Mouse (Mus musculus) ES-Bruce4 (cell line): ENCODE data around the gene C4b. TPM values are rescaled to one million over a fixed set of nuclear protein-coding genes. Genes with fewer than 3 reads are reported as not detected.

ENCODE experiments used
- H3K27ac ChIP-seq: 2 replicates; pipeline ENCODE4 v1.5.1; 2012; ENCODE audit warnings: low read length, inconsistent platforms; ENCODE audit not compliant: insufficient read depth
- H3K27me3 ChIP-seq: 2 replicates; pipeline ENCODE4 v1.6.1; 2012; ENCODE audit warnings: mild to moderate bottlenecking, low read length, inconsistent platforms; ENCODE audit not compliant: control insufficient read depth, poor library complexity, insufficient read depth, severe bottlenecking
- H3K36me3 ChIP-seq: 2 replicates; pipeline ENCODE4 v1.6.1; 2012; ENCODE audit warnings: inconsistent platforms, mild to moderate bottlenecking, low read length, moderate library complexity; ENCODE audit not compliant: control insufficient read depth, poor library complexity, insufficient read depth, severe bottlenecking
- H3K4me1 ChIP-seq: one replicate; pipeline ENCODE4 v1.8.1; 2011; ENCODE audit warnings: low read length; ENCODE audit not compliant: control insufficient read depth, insufficient read depth
- H3K4me3 ChIP-seq: 2 replicates; pipeline ENCODE4 v1.5.1; 2011; ENCODE audit warnings: low read depth, mild to moderate bottlenecking, low read length
- H3K9ac ChIP-seq: 2 replicates; pipeline ENCODE4 v1.6.1; 2012; ENCODE audit warnings: low read depth, mild to moderate bottlenecking, inconsistent platforms; ENCODE audit not compliant: poor library complexity, severe bottlenecking
- H3K9me3 ChIP-seq: replicated peaks from 2 replicates; pipeline ENCODE4 v1.6.1; 2012; ENCODE audit warnings: mild to moderate bottlenecking, low read length, inconsistent platforms; ENCODE audit not compliant: control insufficient read depth, poor library complexity, insufficient read depth, severe bottlenecking
- CTCF ChIP-seq: IDR thresholded peaks from one replicate; pipeline ENCODE4 v1.8.1; 2011; ENCODE audit warnings: low read depth, low read length
- EP300 ChIP-seq: IDR thresholded peaks from 2 replicates; pipeline ENCODE4 v1.6.1; 2011; ENCODE audit warnings: low read depth, low read length; ENCODE audit not compliant: insufficient read depth
- POLR2A ChIP-seq: IDR thresholded peaks from one replicate; pipeline ENCODE4 v1.8.1; 2011; ENCODE audit warnings: low read length; ENCODE audit not compliant: insufficient read depth
- polyA plus RNA-seq: library from polyadenylated mRNA; stranded (reverse); fragments of >200 nt; gene quantifications from 2 replicates; pipeline ENCODE4 v1.2.4, GENCODE M21; 2011; ENCODE audit warnings: low read depth; ENCODE audit not compliant: missing spikeins, insufficient read depth, insufficient read length

Gene C4b
- polyA plus RNA-seq, 1 experiment = 0.12 TPM

DNA sequence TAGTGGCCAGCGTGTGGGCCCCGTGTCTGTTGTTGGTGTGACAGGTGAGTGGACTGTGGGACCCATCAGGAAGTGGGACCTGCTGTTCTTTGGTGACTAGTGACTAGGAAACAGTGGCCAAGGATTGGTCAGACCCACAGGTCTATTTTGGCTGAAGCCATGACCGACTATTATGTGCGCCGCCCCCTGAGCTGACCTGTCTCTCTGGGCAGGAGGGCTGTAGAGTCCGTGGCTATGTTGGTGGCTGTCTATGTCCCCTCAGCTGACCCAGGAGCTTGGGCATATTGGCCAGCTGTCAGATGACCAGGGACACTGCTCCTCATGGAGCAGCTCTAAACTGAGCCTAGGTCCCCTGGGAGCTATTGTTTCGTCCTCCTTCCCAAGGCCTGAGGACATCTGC lies 54.8 kb downstream of the C4b start:
- H3K4me1 ChIP-seq = no peaks in the 10 kb centered on the region
- TF ChIP-seq EP300 = no peak
- TF ChIP-seq POLR2A = no peak
- TF ChIP-seq CTCF = no peak
- H3K4me3 ChIP-seq = no peak overlapping the region
- H3K27me3 ChIP-seq = no peaks in the 10 kb centered on the region
- no peak overlapping the region for H3K9ac ChIP-seq
- H3K27ac ChIP-seq = no peak overlapping the region
- no peaks in the 10 kb centered on the region for H3K36me3 ChIP-seq
- H3K9me3 ChIP-seq = no peaks in the 10 kb centered on the region

DNA sequence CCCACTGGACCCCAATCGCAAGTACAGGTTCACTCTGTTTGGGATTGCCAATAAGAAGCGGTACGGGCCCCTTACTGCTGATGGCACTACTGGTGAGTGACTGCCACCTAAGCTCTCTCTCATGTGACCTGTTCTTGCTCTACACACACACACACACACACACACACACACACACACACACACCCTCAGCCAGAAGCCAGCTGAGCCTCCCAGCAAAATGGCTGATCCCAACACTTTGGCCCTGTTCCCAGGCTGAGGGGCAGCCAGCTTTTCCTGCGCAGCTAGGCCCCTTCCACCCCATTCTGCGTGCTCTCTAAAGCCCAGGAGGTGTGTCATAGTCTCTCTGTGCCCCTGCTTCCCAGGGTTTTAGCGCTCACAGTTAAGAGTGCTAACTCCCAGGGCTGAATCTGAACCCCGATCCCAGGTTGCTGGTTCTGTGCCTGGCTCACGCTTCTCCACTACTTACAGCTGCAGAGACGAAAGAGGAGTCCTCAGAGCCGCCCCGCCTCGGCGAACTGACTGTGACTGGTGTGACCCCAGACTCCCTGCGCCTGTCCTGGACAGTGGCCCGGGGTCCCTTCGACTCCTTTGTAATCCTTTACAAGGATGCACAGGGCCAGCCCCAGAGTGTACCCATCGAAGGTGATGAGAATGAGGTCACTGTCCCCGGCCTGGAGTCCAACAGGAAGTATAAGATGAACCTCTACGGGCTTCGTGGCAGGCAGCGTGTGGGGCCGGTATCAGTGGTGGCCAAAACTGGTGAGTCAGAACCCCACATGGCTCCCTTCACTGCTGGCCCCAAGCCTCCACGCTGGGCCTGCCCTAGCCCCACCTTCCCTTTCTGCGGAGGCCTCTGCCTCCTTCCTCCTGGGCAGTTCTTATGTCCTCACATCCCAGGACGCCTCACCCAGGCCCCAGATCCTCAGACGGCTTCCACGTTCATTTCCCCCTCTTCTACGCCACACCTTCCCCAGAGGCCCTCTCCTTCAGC lies 58.3 kb downstream of the C4b start:
- H3K4me1 ChIP-seq = no peaks in the 10 kb centered on the region
- no peaks in the 10 kb centered on the region for H3K27me3 ChIP-seq
- H3K36me3 ChIP-seq = no peaks in the 10 kb centered on the region
- no peaks in the 10 kb centered on the region for H3K9me3 ChIP-seq
- H3K9ac ChIP-seq = 0 out of 2 replicates have a peak overlapping the region, but pooled peaks have one; percentile 9
- TF ChIP-seq CTCF = no peak
- no peak for TF ChIP-seq EP300
- H3K4me3 ChIP-seq = peak overlapping the region; percentile 18
- H3K27ac ChIP-seq = no peak overlapping the region

DNA sequence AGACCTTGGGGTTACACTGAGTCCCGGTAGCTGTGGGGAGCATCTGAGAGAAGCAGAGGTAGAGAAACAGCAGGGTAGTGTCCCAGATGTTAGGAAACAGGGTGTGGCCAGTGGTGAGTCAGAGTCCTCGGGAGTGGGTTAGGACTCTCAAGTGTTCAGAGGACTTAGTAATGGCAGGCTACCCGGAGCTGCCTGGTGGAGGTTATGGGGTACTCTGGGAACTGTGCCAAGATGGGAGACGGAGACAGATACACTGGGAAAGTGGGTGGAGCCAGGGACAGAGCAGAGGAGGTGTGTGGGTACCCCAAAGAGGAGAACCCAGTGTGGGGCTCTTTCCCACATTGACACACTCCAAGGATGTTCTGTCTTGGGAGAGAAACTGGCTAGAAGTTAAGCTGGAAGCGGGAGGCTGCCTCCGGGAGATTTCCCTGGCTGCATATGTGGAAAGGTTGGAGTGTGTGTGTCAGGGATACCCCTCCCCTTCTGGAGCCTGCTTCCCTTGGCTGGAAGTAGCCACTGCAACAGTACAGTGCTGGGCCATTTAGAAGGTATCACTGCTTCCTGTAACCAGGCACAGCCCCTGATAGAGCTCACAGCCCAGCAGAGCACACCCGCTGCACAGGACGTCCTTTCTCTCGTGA lies 59.3 kb downstream of the C4b start:
- no peaks in the 10 kb centered on the region for H3K9me3 ChIP-seq
- TF ChIP-seq CTCF (no peak), POLR2A (no peak)
- no peak overlapping the region for H3K4me3 ChIP-seq

DNA sequence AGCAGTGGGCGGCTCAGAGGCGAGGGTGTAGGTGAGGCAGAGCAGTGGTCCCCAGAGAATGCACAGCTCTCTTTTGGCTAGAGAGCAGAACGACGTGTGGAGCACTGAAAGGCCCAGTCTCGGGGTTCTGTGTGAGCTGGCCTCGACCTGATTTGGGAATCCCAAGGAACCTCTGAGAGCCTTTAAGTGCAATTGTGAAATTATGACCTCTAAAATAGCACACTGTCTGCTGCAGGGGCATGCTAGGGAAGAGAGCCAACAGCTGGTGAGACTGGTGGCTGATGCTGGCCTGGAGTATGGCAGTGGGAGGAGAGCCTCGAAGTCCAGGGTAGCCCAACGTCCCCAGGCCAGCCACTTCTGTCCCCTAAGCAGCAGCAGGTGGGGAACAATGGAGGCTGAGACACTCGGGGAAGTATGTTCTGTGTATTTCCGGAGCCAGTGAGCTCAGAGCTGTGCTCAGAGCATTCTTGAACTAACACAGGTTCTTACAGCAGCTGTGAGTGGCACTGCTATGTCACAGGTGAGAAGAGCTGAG lies 59.9 kb downstream of the C4b start:
- Histone ChIP-seq H3K9ac (no peak overlapping the region), H3K27me3 (no peaks in the 10 kb centered on the region), H3K9me3 (no peaks in the 10 kb centered on the region), H3K4me1 (no peaks in the 10 kb centered on the region), H3K27ac (no peak overlapping the region), H3K4me3 (no peak overlapping the region), H3K36me3 (no peaks in the 10 kb centered on the region)
- no peak for TF ChIP-seq CTCF
- no peak for TF ChIP-seq EP300
- no peak for TF ChIP-seq POLR2A

More for the DNA sequence above, 59.3 kb downstream of the C4b start:
- Histone ChIP-seq H3K36me3 (no peaks in the 10 kb centered on the region), H3K9ac (no peak overlapping the region), H3K4me1 (no peaks in the 10 kb centered on the region), H3K27me3 (no peaks in the 10 kb centered on the region), H3K27ac (no peak overlapping the region)

DNA sequence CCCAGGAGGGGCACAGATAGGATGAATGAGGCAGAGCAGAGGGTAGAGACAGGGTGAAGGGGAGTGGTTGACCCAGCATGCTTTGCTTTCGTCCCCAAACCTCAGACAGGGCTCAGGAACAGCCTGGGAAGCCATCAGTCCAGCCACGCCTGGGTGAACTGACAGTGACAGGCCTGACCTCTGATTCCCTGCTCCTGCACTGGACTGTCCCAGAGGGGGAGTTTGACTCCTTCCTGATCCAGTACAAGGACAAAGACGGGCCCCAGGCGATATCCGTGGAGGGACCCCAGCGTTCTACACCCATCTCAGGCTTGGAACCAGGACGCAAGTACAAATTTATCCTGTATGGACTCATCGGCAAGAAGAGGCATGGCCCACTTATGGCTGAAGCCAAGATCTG lies 60.5 kb downstream of the C4b start:
- Histone ChIP-seq H3K9me3 (no peaks in the 10 kb centered on the region), H3K36me3 (no peaks in the 10 kb centered on the region), H3K9ac (no peak overlapping the region), H3K27me3 (no peaks in the 10 kb centered on the region), H3K4me3 (no peak overlapping the region), H3K4me1 (no peaks in the 10 kb centered on the region), H3K27ac (no peak overlapping the region)
- TF ChIP-seq POLR2A (no peak), EP300 (no peak), CTCF (no peak)
